Mouse (Mus musculus): ENCODE results near the gene Usp25. TPM values are rescaled to one million over a fixed set of nuclear protein-coding genes. Genes with fewer than 3 reads are reported as not detected.

Usp25 gene
- polyA plus RNA-seq, 1 experiment from 2014 or later: 29.9 TPM

DNA sequence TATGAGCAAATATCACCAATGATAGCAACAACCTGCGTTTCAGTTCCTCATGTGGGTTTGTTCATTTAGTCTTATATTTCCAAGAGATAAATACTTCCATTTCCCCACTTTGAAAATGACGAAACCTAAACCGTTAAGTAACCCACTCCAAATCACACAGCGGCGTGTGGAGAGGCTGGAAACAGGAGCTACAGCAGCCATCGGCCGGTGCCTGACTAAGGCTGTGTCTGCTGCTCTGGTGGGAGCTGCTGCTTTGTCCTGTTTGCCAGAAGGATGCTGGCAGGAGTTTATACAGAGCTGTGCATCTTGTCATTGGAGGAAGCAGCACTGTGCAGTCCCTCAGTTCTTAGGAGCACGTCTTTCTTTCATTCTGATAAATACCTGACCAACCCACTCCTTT is 21.2 kb downstream of the Usp25 start:
- Histone ChIP-seq H3K4me3 (no peak overlapping the region), H3K36me3 (peaks cover 37% of the 10 kb centered on the region), H3K9me3 (replicated peaks) (no peaks in the 10 kb centered on the region), H3K4me2 (no peak overlapping the region), H3K9ac (no peak overlapping the region), H3K4me1 (replicated peaks) (peaks cover 16% of the 10 kb centered on the region), H3K27ac (ENCODE audit: poor library complexity, severe bottlenecking) (no peak overlapping the region), H3K27me3 (replicated peaks) (no peaks in the 10 kb centered on the region)
- no peak for ATAC-seq (ENCODE audit: insufficient number of reproducible peaks, low FRiP score)
- WGBS: 86% methylated on average over 8 of the region's 8 CpGs

DNA sequence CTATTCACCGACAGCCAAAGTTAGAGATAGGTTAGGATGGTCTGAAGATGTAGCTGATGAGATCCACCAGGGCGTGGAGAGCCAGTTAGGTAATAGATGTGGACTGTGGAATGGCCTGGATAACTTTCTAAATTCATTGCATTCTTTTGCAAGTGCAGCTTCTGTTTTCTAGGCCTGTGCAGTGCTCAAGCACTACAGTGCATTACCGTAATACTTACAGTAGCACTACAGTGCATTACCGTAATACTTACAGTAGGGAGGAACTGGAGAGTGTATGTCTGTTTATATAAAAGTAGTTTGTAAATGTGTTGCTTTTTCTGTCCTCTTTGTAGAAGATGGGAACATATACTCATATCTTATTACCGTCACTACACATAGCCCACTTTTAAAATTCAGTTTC is 28.1 kb downstream of the Usp25 start:
- peaks cover 28% of the 10 kb centered on the region for H3K36me3 ChIP-seq
- no peaks in the 10 kb centered on the region for H3K27me3 ChIP-seq (replicated peaks)
- WGBS: 53% methylated on average over 5 of the region's 5 CpGs
- no peaks in the 10 kb centered on the region for H3K9me3 ChIP-seq (replicated peaks)
- H3K27ac ChIP-seq (ENCODE audit: poor library complexity, severe bottlenecking): no peak overlapping the region
- H3K9ac ChIP-seq: no peak overlapping the region
- ATAC-seq (ENCODE audit: insufficient number of reproducible peaks, low FRiP score): no peak
- no peak overlapping the region for H3K4me2 ChIP-seq
- H3K4me3 ChIP-seq: no peak overlapping the region
- H3K4me1 ChIP-seq (replicated peaks): peaks cover 14% of the 10 kb centered on the region

DNA sequence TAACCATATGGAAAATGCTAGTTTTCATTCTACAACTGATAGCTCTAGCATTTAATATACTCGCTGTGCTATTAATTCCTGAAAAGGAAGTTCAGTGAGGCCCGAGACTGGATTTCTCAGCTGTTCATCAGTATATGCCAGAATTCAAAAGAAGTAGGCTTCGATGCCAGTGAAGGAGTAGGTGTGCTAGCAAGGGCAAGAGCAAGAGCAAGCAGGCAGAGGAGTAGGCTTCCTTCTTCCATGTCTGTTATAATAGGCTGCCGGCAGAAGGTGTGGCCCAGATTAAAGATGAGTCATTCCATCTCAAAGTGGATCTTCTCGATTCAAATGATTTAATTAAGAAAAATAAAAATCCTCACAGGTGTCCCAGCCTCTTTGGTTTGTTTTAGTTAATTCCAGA is 30.0 kb downstream of the Usp25 start:
- ATAC-seq (ENCODE audit: insufficient number of reproducible peaks, low FRiP score): no peak
- Histone ChIP-seq H3K36me3 (peaks cover 21% of the 10 kb centered on the region), H3K9me3 (replicated peaks) (no peaks in the 10 kb centered on the region), H3K27ac (ENCODE audit: poor library complexity, severe bottlenecking) (no peak overlapping the region), H3K4me1 (replicated peaks) (peaks cover 11% of the 10 kb centered on the region), H3K9ac (no peak overlapping the region), H3K4me3 (no peak overlapping the region), H3K4me2 (no peak overlapping the region), H3K27me3 (replicated peaks) (no peaks in the 10 kb centered on the region)
- WGBS: 90% methylated on average over 5 of the region's 5 CpGs

DNA sequence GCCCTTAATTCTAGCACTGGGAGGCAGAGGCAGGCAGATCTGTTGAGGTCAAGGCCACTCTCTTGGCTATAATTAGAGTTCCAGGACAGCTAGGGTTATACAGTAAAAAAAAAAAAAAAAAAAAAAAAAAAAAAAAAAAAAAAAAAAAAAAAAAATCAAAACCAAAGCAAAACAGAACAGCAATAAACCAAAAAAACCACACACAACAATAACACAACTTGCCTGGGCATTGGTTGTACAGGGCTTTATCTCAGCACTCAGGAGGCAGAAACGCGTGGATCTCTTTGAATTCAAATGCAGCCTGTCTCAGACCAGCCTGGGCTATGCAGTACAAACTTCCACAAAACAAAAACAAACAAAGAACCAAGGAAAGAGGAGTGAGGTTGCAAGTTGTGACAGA is 40.7 kb downstream of the Usp25 start:
- Histone ChIP-seq H3K4me3 (no peak overlapping the region), H3K27me3 (replicated peaks) (no peaks in the 10 kb centered on the region), H3K36me3 (peaks cover 52% of the 10 kb centered on the region), H3K27ac (ENCODE audit: poor library complexity, severe bottlenecking) (no peak overlapping the region), H3K4me1 (replicated peaks) (no peaks in the 10 kb centered on the region), H3K4me2 (no peak overlapping the region), H3K9me3 (replicated peaks) (no peaks in the 10 kb centered on the region), H3K9ac (no peak overlapping the region)
- 90% methylated on average over 2 of the region's 2 CpGs for WGBS
- ATAC-seq (ENCODE audit: insufficient number of reproducible peaks, low FRiP score): no peak

DNA sequence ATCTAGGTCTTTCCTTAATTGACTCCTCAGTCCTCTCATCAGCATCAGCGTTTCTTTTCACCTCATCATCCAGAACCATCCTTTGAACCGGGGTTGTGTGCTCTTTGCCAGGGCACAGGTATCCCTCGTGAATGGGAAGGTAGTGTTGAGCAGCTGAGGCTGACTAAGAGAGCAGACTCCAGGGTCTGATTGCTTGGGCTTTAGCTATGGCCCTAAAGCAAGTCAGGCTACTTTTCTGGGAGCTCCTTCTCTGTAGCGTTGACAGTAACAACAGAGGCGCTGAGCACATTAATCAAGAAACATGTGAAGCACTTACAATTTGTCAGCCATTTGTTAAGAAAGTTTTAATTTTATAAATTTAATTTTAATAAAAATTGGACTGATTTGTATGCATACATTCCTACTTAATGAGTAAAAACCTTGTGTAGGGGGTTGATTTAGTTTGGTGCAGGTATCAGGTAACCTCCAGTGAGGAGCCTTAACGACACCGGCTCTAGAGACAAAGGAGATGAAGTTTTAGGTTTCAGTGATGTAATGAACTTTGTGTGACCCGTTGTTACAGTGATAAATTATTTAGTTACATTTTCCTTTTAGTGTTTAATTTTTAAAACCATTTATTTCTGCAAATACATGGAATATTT is 42.1 kb downstream of the Usp25 start:
- Histone ChIP-seq H3K9me3 (replicated peaks) (no peaks in the 10 kb centered on the region), H3K9ac (no peak overlapping the region), H3K4me3 (no peak overlapping the region), H3K36me3 (peaks cover 44% of the 10 kb centered on the region), H3K4me2 (no peak overlapping the region), H3K27me3 (replicated peaks) (no peaks in the 10 kb centered on the region), H3K27ac (ENCODE audit: poor library complexity, severe bottlenecking) (no peak overlapping the region), H3K4me1 (replicated peaks) (no peaks in the 10 kb centered on the region)
- no peak for ATAC-seq (ENCODE audit: insufficient number of reproducible peaks, low FRiP score)
- 87% methylated on average over 8 of the region's 8 CpGs for WGBS

DNA sequence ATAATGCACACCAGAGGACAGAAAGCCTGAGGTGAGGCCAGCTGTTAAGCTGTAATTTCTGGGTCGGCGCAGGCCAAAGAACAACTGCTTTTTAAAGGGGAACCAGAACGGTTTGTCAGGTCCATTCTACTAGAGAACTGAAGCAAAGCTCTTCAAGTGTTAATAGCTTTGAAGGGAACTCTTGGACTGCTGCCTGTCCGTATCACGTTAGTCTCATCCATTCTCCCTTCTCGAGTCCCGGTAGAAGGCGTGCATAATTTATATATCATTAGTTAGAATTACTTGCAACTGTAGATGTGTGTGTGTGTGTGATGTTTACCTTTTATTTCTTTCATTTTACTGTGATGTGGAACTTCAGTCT is 42.6 kb downstream of the Usp25 start:
- Histone ChIP-seq H3K27me3 (replicated peaks) (no peaks in the 10 kb centered on the region), H3K4me3 (no peak overlapping the region), H3K36me3 (peaks cover 44% of the 10 kb centered on the region), H3K27ac (ENCODE audit: poor library complexity, severe bottlenecking) (no peak overlapping the region), H3K9ac (no peak overlapping the region), H3K4me2 (no peak overlapping the region), H3K4me1 (replicated peaks) (no peaks in the 10 kb centered on the region), H3K9me3 (replicated peaks) (no peaks in the 10 kb centered on the region)
- 87% methylated on average over 8 of the region's 8 CpGs for WGBS
- ATAC-seq (ENCODE audit: insufficient number of reproducible peaks, low FRiP score): no peak

DNA sequence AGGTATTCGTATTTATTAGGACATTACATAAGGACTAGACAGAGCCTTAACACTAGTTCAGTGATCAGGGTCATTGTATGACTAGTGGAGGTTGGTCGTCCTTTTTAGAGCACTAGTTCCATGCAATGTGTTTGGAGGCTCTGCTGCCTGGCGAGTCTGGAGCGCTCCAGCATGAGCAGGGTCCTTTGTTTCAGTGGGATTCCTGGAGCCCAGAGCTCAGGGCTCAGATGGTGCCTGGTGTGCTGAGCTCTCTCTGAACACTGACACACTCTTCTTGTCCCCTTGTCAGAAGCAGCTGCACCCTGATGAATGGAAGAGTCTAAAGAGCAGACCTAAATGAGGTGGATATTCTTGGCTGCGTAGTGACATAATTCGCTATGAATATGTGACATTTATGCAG is 45.1 kb downstream of the Usp25 start:
- Histone ChIP-seq H3K4me1 (replicated peaks) (no peaks in the 10 kb centered on the region), H3K9me3 (replicated peaks) (no peaks in the 10 kb centered on the region), H3K36me3 (peaks cover 38% of the 10 kb centered on the region), H3K4me2 (no peak overlapping the region), H3K4me3 (no peak overlapping the region), H3K27ac (ENCODE audit: poor library complexity, severe bottlenecking) (no peak overlapping the region), H3K9ac (no peak overlapping the region), H3K27me3 (replicated peaks) (no peaks in the 10 kb centered on the region)
- ATAC-seq (ENCODE audit: insufficient number of reproducible peaks, low FRiP score): no peak
- WGBS: 84% methylated on average over 6 of the region's 6 CpGs

DNA sequence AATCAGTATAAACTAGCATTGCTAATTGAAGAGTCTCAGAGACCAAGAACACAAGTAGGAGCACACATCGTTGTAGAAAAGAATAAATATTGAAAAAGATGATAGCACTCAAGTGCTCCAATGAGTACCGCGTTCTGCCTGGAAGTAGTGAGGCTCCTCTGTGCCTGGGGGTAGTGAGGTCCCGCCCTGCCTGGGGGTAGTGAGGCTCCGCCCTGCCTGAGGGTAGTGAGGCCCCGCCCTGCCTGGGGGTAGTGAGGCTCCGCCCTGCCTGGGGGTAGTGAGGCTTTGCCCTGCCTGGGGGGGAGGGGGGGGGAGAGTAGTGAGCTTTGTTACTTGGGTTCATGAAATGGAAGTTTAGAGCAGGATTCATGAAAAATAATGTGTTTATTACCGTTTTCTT is 46.7 kb downstream of the Usp25 start:
- H3K36me3 ChIP-seq: peaks cover 45% of the 10 kb centered on the region
- no peak overlapping the region for H3K4me2 ChIP-seq
- no peak overlapping the region for H3K9ac ChIP-seq
- peak; percentile 77 for ATAC-seq (ENCODE audit: insufficient number of reproducible peaks, low FRiP score)
- no peaks in the 10 kb centered on the region for H3K4me1 ChIP-seq (replicated peaks)
- H3K4me3 ChIP-seq: no peak overlapping the region
- H3K27me3 ChIP-seq (replicated peaks): no peaks in the 10 kb centered on the region
- no peak overlapping the region for H3K27ac ChIP-seq (ENCODE audit: poor library complexity, severe bottlenecking)
- 77% methylated on average over 8 of the region's 8 CpGs for WGBS
- H3K9me3 ChIP-seq (replicated peaks): no peaks in the 10 kb centered on the region

DNA sequence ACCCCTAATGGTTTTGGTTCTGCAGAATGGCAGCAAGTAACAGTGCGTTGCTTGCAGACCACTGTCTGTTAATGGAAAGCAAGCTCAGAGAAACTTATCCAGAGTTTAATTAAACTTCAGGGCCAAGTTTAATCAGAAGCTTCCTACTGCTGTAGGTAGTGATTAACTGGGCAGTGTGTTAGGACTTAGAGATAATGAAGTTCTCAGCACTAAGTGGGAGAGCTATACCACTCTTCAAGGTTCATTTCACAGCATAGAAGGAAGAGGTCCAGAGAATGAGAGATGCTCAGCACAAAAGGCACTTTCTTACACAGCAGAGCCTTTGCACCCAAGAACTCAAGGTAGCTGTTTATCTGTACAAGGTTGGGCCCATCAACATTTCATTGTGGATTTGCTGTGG is 50.4 kb downstream of the Usp25 start:
- no peak overlapping the region for H3K9ac ChIP-seq
- peaks cover 48% of the 10 kb centered on the region for H3K36me3 ChIP-seq
- H3K9me3 ChIP-seq (replicated peaks): no peaks in the 10 kb centered on the region
- H3K27me3 ChIP-seq (replicated peaks): no peaks in the 10 kb centered on the region
- no peaks in the 10 kb centered on the region for H3K4me1 ChIP-seq (replicated peaks)
- H3K4me2 ChIP-seq: no peak overlapping the region
- no peak for ATAC-seq (ENCODE audit: insufficient number of reproducible peaks, low FRiP score)
- WGBS: 90% methylated on average over 1 of the region's 1 CpGs
- H3K4me3 ChIP-seq: no peak overlapping the region
- no peak overlapping the region for H3K27ac ChIP-seq (ENCODE audit: poor library complexity, severe bottlenecking)

DNA sequence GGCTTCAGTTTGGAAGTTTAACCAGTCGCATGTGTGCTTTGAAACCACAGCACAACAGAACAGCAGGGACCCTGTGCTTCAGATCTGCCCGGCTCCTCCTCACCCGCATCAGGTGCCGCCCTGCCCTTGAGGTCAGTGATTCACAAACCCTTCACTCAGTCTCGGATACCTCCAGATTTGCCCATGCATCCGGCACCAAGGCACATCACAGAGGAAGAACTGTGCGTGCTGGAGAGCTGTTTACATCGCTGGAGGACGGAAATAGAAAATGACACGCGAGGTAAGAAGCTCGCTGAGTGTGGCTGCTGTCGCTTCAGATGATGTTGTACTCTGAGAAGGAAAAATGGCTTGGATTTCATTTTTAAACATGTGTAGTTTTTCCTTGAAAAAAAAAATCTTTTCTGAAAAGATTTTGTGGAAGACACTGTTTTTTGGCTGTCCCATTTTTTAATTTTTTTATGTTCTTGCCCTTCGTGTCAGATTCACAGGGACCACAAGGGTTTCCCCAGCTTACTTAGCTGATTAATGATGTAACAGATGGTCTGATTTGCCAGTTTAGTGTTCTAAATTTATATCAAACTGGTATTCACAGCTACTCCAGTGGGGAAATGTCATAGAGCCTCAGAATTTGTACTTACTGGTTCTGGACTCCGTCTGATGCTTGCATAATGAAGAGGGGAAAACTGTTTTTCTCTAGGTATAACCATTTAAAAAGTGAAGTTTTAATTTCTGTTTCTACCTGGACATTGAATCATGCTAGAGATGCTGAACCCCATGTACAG is 63.6 kb downstream of the Usp25 start:
- peaks cover 3% of the 10 kb centered on the region; the same call in 1 of the 2 replicates for H3K4me1 ChIP-seq (replicated peaks)
- no peak overlapping the region for H3K27ac ChIP-seq (ENCODE audit: poor library complexity, severe bottlenecking)
- peaks cover 52% of the 10 kb centered on the region for H3K36me3 ChIP-seq
- no peak overlapping the region for H3K4me2 ChIP-seq
- no peak overlapping the region for H3K9ac ChIP-seq
- no peak overlapping the region for H3K4me3 ChIP-seq
- whole genome bisulfite sequencing: 58% methylated on average over 15 of the region's 15 CpGs
- no peaks in the 10 kb centered on the region for H3K27me3 ChIP-seq (replicated peaks)
- no peak for ATAC-seq (ENCODE audit: insufficient number of reproducible peaks, low FRiP score)
- H3K9me3 ChIP-seq (replicated peaks): no peaks in the 10 kb centered on the region

DNA sequence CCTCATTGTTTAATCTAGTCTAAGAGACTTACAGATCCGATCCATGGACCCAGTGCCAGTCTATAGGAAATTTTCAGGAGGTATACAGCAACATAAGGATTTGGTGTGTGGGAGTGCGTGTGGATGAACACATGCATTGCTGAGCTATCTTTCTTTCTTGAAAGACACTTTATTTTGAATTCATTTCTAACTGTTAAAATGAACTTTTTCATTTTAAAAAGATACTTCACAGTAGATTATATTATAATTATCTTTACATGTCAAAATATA is 64.2 kb downstream of the Usp25 start:
- WGBS: 91% methylated on average over 2 of the region's 2 CpGs
- peaks cover 49% of the 10 kb centered on the region for H3K36me3 ChIP-seq

DNA sequence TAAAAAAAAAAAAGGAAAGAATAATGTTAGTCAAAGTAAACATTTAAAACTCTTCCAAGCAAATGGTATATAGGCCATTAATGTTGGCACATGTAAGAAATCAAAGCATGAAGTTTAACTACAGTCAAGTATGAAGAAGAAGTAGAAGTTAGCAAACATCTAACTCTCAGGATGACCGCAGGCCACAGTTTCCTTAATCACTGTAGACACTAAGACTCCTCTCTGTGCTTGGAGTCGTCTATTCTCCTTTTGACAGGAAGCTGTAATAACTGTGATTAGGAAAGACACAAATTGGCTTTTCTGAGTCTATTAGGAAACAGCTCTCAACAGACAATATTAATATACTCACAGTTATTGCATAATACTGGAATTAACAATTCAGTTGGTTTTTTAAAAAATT is 70.6 kb downstream of the Usp25 start:
- Histone ChIP-seq H3K9ac (no peak overlapping the region), H3K4me2 (no peak overlapping the region), H3K4me3 (no peak overlapping the region), H3K4me1 (replicated peaks) (no peaks in the 10 kb centered on the region), H3K36me3 (peaks cover 45% of the 10 kb centered on the region), H3K9me3 (replicated peaks) (no peaks in the 10 kb centered on the region), H3K27ac (ENCODE audit: poor library complexity, severe bottlenecking) (no peak overlapping the region), H3K27me3 (replicated peaks) (no peaks in the 10 kb centered on the region)
- ATAC-seq (ENCODE audit: insufficient number of reproducible peaks, low FRiP score): no peak
- WGBS: 72% methylated on average over 2 of the region's 2 CpGs

More for the DNA sequence above, 64.2 kb downstream of the Usp25 start:
- Histone ChIP-seq H3K9ac (no peak overlapping the region), H3K9me3 (replicated peaks) (no peaks in the 10 kb centered on the region), H3K4me1 (replicated peaks) (peaks cover 3% of the 10 kb centered on the region; the same call in 1 of the 2 replicates), H3K4me3 (no peak overlapping the region), H3K27me3 (replicated peaks) (no peaks in the 10 kb centered on the region), H3K27ac (ENCODE audit: poor library complexity, severe bottlenecking) (no peak overlapping the region), H3K4me2 (no peak overlapping the region)
- ATAC-seq (ENCODE audit: insufficient number of reproducible peaks, low FRiP score): no peak

Measured in heart, embryonic 12.5 days (tissue).